Mouse (Mus musculus): Measurements from ENCODE around the gene 1700003E16Rik. TPM values are rescaled to one million over a fixed set of nuclear protein-coding genes. Genes with fewer than 3 reads are reported as not detected.

The 1700003E16Rik gene
- polyA plus RNA-seq, 1 experiment: 0.25 TPM

DNA sequence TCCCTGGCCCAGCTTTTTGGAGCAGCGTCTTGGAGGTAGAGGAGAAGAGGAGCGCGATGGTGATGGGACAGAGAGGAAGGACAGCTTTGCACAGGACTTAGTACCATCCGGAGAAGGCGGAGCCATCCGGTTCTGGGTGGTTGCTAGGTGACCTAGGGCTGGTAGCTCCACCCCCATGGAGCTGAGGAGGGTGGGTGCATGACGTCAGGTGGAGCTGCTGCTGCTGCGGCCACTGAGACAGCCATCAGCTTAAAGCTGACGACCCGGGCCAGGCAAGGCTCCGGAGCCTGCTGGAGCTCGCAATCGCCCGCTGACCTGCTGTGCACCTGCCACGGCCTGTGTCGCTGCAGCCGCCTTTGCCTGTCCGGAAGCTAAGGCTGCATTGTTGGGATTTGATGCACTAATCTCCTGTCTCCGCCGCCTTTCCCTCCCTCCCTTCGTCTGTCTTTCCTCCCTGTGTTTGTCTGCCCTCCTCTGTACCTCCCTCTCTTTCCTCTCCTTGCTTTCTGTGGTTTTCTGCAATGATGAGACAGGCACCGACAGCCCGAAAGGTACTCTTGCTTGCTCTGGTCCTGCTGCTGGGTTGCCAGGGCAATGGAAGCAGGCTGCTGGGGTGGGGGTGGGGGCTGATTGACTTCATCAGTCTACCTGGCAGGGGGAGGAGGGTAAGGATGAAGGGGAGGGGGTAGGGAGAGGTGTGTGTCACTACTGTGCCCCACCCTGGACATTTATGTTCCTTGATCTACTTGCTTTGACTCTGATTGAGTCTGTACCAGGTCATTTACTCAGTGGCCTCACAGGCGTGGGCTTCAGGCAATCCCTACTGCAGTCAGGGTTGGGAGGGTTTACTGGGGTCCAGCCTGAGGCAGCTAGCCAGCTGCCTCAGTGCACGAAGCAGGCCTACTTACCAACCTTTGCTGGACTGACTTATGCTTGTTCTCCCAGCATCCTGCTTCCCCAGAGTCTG is 30.0 kb downstream of the 1700003E16Rik start:
- DNase-seq (ENCODE audit: low read depth, low spot score): no peak
- 54% methylated on average over 25 of the region's 25 CpGs for WGBS

DNA sequence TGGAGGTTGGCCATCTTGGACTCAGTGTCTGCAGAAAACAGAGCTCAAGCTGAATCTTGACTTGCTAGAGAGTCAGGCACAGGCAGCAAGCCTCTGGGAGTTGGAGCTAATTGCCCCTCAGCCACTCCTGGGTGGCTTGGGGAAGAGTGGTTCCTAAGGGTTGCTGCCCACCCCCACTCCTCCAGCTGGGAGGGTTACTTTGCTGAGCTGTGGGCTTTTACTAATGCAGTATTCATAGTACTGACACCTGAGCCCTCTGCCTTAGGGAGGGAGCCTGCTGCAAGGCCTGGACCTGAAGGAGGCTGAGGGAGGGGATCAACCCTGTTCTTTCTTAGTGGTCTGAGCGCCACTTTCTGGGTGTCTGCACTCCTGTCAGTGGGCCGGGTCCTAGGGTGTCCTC is 30.7 kb downstream of the 1700003E16Rik start:
- WGBS: 93% methylated on average over 2 of the region's 2 CpGs
- DNase-seq (ENCODE audit: low read depth, low spot score): no peak

DNA sequence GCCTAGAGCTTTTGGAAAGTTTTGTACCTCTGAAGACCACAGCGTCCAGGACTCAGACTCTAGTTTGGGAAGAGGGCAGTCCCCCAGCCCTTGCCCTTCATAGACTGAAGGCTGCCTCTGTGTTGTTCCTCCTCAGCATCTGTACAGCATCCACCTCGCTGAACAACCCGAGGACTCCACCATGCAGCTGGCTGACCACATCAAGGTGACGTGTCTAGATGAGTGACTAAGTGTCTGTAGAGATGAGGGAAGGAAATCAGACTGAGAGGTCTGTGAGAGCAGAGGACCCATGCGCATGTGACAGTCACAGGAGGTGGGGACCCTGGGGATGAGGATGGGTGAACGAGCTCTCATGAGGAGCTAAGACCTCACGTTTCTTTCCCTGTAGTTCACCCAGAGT is 37.4 kb downstream of the 1700003E16Rik start:
- DNase-seq (ENCODE audit: low read depth, low spot score): no peak
- whole genome bisulfite sequencing: 94% methylated on average over 7 of the region's 7 CpGs

DNA sequence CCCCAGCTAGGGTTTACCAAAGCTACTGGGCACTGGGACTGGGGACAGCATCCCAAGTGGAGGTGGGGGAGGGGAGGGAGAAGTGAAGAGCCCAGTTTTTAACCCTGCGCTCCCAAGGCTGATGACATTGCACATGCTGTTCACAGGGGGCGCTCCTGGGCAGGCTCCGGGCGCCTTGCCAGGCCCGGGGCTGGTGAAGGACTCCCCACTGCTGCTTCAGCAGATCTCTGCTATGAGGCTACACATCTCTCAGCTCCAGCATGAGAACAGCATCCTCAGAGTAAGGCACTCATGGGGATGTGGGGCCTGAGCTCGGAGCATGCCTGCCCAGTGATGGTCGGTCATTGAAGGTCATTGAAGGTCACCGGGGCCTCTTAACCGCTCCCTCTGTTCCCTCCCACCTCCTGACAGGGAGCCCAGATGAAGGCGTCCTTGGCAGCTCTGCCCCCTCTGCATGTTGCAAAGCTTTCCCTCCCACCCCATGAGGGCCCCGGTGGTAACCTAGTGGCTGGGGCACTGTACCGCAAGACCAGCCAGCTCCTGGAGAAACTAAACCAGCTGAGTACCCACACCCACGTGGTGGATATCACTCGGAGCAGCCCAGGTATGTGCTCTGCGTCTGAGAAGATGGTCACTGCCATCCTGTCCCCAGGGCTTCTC is 41.3 kb downstream of the 1700003E16Rik start:
- WGBS: 73% methylated on average over 15 of the region's 15 CpGs
- no peak for DNase-seq (ENCODE audit: low read depth, low spot score)

DNA sequence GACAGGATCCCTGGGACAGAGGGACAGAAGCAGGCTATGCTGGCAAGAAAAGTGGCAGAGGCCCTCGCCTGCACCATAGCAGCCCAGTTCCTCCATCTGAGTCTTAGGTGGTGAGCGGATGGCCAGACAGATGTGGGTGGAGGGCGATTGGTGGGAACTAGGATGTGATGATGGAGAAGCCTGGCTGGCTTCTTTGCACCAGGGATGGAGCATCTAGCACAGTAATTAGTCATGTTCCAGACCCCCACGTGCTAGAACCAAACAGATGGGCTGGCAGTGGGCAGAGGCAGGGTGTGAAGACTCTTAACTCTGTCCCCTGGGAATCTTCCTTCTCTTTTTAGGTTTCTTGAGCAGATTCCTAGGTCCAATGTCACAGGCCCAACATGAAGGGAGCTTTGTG is 47.1 kb downstream of the 1700003E16Rik start:
- WGBS: 91% methylated on average over 4 of the region's 4 CpGs

DNA sequence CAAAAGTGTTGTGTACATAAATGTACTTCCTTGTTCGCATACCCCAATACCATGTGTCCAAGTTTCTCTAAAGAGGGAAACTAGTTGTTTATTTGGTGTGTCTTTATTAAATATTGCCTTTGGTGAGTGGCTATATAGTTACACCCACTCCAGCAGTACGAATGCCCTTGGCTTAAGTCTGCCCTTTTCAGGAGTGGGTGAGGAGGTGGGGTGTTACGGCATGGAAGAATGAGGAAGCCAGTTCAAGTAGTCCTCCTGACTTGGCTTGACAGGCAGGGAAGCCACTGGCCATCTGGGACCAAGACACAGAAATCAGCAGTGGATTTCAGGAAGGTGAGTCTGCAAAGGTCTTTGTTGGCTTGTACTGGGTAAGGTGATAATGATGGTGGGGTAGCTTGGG is 49.6 kb downstream of the 1700003E16Rik start:
- 71% methylated on average over 3 of the region's 3 CpGs for WGBS
- DNase-seq (ENCODE audit: low read depth, low spot score): no peak

More for the DNA sequence above, 47.1 kb downstream of the 1700003E16Rik start:
- DNase-seq (ENCODE audit: low read depth, low spot score): no peak

DNA sequence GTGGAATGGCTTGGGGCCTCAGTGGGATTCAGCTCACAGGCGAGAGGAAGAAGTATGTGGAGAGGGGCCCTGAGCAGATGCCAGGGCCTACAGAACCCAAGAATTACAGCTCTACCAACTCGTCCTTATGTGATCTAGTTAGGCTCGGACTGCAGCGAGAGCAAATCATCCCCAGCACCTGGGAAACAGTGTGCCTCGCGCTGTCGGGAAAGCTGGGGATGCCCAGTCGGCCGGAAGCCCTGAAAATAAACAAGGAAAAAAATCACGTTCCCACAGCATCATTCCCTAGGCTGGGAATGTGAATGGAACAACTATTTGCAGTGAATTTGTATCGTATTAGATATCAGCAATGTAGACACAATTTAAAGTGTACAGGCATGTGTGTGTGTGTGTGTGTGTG is 50.1 kb downstream of the 1700003E16Rik start:
- DNase-seq (ENCODE audit: low read depth, low spot score): no peak
- 68% methylated on average over 11 of the region's 11 CpGs for WGBS

DNA sequence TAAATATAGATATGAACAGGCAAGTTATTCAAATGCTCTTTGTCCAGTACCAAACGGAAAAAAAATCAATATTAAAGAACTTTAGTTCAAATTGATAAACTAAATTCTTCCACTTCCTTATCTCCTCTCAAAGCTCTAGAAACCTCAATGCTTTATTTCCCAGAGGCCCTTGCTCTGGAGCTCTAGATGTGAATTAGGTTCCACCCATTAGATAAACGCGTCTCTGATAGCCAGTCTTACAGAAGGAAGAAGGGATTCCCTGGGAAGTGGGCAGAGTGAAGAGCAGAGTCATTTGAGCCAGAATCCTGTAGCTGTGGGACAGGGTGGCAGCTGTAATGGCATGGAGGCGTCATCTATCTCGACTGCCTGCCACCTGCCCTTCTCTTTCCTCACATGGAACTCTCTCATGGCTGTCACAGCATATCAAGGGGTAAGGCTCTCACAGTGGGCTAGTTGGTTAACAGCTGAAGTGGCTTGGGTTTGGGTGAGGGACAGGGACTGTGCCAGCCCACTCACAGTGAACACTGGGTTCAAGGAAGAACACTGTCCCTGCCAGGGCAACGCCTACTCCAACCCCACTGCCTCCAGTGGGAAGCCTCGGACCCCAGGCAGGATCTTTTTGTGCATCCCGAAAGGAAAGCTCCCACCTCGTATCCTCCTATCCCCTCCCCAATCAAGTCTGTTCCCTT is 51.3 kb downstream of the 1700003E16Rik start:
- WGBS: 34% methylated on average over 9 of the region's 9 CpGs

DNA sequence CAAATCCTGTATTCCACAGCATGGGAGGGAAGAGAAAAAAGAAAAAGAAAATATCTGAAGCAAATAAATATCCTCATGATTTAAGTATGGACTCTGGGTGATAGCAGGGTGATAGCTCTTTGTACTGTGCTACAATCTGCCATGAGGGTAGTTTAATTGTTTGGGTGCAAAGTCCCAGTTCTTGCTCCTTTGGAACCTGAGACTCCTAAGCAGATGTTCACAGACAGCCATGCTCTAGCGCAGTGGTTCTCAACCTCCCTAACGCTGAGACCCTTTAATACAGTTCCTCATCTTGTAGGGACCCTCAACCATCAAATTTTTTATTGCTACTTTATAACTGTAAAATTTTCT is 51.8 kb downstream of the 1700003E16Rik start:
- 35% methylated on average over 2 of the region's 2 CpGs for WGBS
- no peak for DNase-seq (ENCODE audit: low read depth, low spot score)

More for the DNA sequence above, 51.3 kb downstream of the 1700003E16Rik start:
- no peak for DNase-seq (ENCODE audit: low read depth, low spot score)

DNA sequence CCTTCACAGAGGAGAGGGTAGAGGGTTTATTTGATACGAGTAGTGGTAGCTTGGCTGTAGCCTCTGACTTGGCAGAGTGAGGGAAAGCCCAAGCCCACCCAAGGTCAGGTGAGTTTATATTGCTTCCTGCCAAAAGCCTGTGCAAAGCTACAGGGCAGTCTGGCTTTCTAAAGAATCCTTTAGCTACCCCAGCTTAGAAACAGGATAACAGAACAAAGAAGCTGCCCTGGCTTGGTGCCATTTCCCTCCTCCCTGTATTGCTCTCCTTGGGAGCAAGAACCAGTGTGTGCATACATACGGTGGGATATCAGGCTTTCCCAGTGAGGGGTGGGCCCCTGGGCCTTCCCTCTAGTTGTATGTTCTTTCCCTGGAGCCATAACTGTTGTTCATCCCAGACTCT is 54.3 kb downstream of the 1700003E16Rik start:
- WGBS: 50% methylated on average over 2 of the region's 2 CpGs

DNA sequence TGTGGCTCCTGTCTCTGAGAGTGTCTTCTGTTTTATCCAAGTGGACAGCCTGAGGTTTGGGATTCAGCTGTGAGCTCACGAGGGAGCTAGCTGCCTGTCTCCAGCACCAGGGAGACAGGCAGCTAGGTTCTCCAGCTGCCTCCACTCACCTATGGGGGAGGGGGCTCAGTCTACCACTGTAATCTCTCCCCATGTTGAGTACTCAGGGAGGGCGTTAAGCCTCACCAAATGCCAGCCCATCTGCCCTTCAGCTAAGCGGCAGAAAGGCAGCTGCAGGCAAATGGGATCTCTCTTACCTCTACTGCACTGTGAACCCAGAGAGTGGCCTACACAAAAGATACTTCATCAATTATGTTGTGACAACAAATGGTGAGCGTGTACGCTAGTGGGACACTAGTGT is 55.3 kb downstream of the 1700003E16Rik start:
- WGBS: 46% methylated on average over 5 of the region's 5 CpGs
- no peak for DNase-seq (ENCODE audit: low read depth, low spot score)

More for the DNA sequence above, 54.3 kb downstream of the 1700003E16Rik start:
- no peak for DNase-seq (ENCODE audit: low read depth, low spot score)

Other genes with a start within 250 kb of the 1700003E16Rik start
- 0.43 and 0.51 TPM in 2 replicates for gene Sema4f, start 216.6 kb upstream of the 1700003E16Rik start, polyA plus RNA-seq (2012; rRNA removed)
- gene M1ap, start 209.5 kb upstream of the 1700003E16Rik start, polyA plus RNA-seq (2012; rRNA removed): 0.34 and 0.46 TPM in 2 replicates
- gene Dok1, start 122.9 kb upstream of the 1700003E16Rik start, polyA plus RNA-seq (2012; rRNA removed): 9.8 and 10.5 TPM in 2 replicates
- 3.1 and 3.9 TPM in 2 replicates for gene Loxl3, start 122.2 kb upstream of the 1700003E16Rik start, polyA plus RNA-seq (2012; rRNA removed)
- gene Aup1, start 101.9 kb upstream of the 1700003E16Rik start, polyA plus RNA-seq (2012; rRNA removed): 363 and 445 TPM in 2 replicates
- 39.7 and 39.9 TPM in 2 replicates for gene Htra2, start 101.1 kb upstream of the 1700003E16Rik start, polyA plus RNA-seq (2012; rRNA removed)
- gene Dqx1, start 98.6 kb upstream of the 1700003E16Rik start, polyA plus RNA-seq (2012; rRNA removed): 35.3 and 57.3 TPM in 2 replicates
- 1.9 and 2.4 TPM in 2 replicates for gene Tlx2, start 86.1 kb upstream of the 1700003E16Rik start, polyA plus RNA-seq (2012; rRNA removed)
- gene Pcgf1, start 78.5 kb upstream of the 1700003E16Rik start, polyA plus RNA-seq (2012; rRNA removed): 16.8 and 19.3 TPM in 2 replicates
- gene Lbx2, start 70.0 kb upstream of the 1700003E16Rik start, polyA plus RNA-seq (2012; rRNA removed): 0.71 and 1.2 TPM in 2 replicates
- gene Ccdc142, start 54.8 kb upstream of the 1700003E16Rik start, polyA plus RNA-seq (2012; rRNA removed): 1.6 and 6.5 TPM in 2 replicates
- 3.7 and 5.3 TPM in 2 replicates for gene Gm42688, start 54.8 kb upstream of the 1700003E16Rik start, polyA plus RNA-seq (2012; rRNA removed)
- gene Mrpl53, start 47.4 kb upstream of the 1700003E16Rik start, polyA plus RNA-seq (2012; rRNA removed): 60.3 and 72.0 TPM in 2 replicates
- 63.5 and 67.4 TPM in 2 replicates for gene Mogs, start 40.9 kb upstream of the 1700003E16Rik start, polyA plus RNA-seq (2012; rRNA removed)
- 144 and 172 TPM in 2 replicates for gene Wbp1, start 34.8 kb upstream of the 1700003E16Rik start, polyA plus RNA-seq (2012; rRNA removed)
- gene Ino80b, start 31.0 kb upstream of the 1700003E16Rik start, polyA plus RNA-seq (2012; rRNA removed): 14.6 and 15.6 TPM in 2 replicates
- 79.9 and 101 TPM in 2 replicates for gene Rtkn, start 20.9 kb upstream of the 1700003E16Rik start, polyA plus RNA-seq (2012; rRNA removed)
- gene Wdr54, start within 50 bp of the 1700003E16Rik start, polyA plus RNA-seq (2012; rRNA removed): 1.4 and 1.8 TPM in 2 replicates
- gene Dctn1, start 9.5 kb downstream of the 1700003E16Rik start, polyA plus RNA-seq (2012; rRNA removed): 82.1 and 103 TPM in 2 replicates
- 0.88 and 4.0 TPM in 2 replicates for gene Slc4a5, start 63.4 kb downstream of the 1700003E16Rik start, polyA plus RNA-seq (2012; rRNA removed)
- gene Mthfd2, start 169.5 kb downstream of the 1700003E16Rik start, polyA plus RNA-seq (2012; rRNA removed): 7.6 and 9.6 TPM in 2 replicates
- gene Mob1a, start 169.6 kb downstream of the 1700003E16Rik start, polyA plus RNA-seq (2012; rRNA removed): 24.2 and 28.6 TPM in 2 replicates
- gene Bola3, start 192.7 kb downstream of the 1700003E16Rik start, polyA plus RNA-seq (2012; rRNA removed): 13.7 and 17.4 TPM in 2 replicates

Data from large intestine, adult 2 months (tissue).